Mouse (Mus musculus) bone marrow macrophage, adult 2 months (primary cell): Measurements from ENCODE around the gene Smok3c.
"Not testable (repeated sequence)": the region's sequence is repeated elsewhere in the genome, so short reads cannot be mapped to it uniquely, and the experiment has no call there.

Experiments used
- CTCF ChIP-seq: IDR thresholded peaks from 2 replicates; pipeline ENCODE4 v1.5.1; 2012; ENCODE audit warnings: low read depth, mild to moderate bottlenecking, low read length, moderate library complexity
- POLR2A ChIP-seq: IDR thresholded peaks from 2 replicates; pipeline ENCODE4 v1.6.1; 2012; ENCODE audit warnings: mild to moderate bottlenecking, low read depth, low read length, borderline replicate concordance

DNA sequence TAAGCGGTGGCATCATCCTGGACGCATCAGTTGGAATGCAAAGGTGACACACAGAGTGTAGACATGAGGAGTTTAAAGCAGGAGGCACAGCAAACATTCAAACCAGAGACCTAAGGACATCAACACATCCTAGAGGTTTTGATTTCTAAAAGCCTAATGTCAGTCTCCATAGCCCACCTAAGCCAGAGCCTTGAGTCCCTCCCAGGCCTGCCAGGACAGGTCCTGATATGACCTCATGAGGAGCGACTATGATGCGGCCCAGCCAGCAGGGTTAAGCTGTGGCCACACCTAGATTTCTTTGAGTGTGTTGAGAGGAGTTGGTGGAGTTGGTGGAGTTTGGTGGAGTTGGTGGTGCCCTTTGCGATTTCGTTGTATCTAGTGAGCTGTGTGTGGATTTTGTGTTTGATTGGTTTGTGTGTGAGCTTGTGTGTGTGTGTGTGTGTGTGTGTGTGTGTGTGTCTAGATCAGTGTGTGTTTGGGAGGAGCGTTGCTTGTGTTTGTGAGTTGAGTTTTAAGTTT, 32.0 kb upstream of the Smok3c start, which contains the start of the genes Smok3a and Smok3b:
- not testable (repeated sequence) for TF ChIP-seq CTCF, POLR2A
